Comparison of ENCODE assay signal across 8 mouse cellular contexts in genomic region chr12:17018468-17018867, GRCm38 (mm10). TPM values are rescaled to one million over a fixed set of nuclear protein-coding genes. Genes with fewer than 3 reads are reported as not detected.
DNase-seq lines count a peak whose midpoint lies in the region; ATAC-seq and TF ChIP-seq lines count a peak whose summit lies in the region.

No protein-coding gene starts in this region.

- no peak for ATAC-seq in liver, embryonic 14.5 days (ENCODE audit: insufficient read depth)

- H3K9ac ChIP-seq in liver, embryonic 14.5 days (replicated peaks) = no peak overlapping the region

- no peaks in the 10 kb centered on the region for H3K27me3 ChIP-seq in liver, embryonic 14.5 days (ENCODE audit: control insufficient read depth, insufficient read depth, low read length)
- no peaks in the 10 kb centered on the region for H3K27me3 ChIP-seq in small intestine, adult 2 months (ENCODE audit: control insufficient read depth, insufficient read depth, low read length)

- H3K4me1 ChIP-seq in liver, embryonic 14.5 days (replicated peaks; ENCODE audit: control insufficient read depth in 2 of 2, insufficient read depth in 2 of 2, low read length in 1 of 2) = no peaks in the 10 kb centered on the region
- H3K4me1 ChIP-seq in small intestine, adult 2 months (ENCODE audit: control insufficient read depth, insufficient read depth, insufficient read length, low read length) = no peaks in the 10 kb centered on the region

- no peak overlapping the region for H3K4me3 ChIP-seq in gastrocnemius, adult 2 months
- H3K4me3 ChIP-seq in liver, embryonic 14.5 days (ENCODE audit: insufficient read depth in 1 of 2, low read depth in 2 of 2, low read length in 2 of 2) = no peak overlapping the region
- no peak overlapping the region for H3K4me3 ChIP-seq in small intestine, adult 2 months (ENCODE audit: low read depth, low read length)

- no peak overlapping the region for H3K4me2 ChIP-seq in liver, embryonic 14.5 days (ENCODE audit: low read depth)

- H3K36me3 ChIP-seq in liver, embryonic 14.5 days (replicated peaks; ENCODE audit: control insufficient read depth, insufficient read depth, low read depth) = no peaks in the 10 kb centered on the region
- no peaks in the 10 kb centered on the region for H3K36me3 ChIP-seq in small intestine, adult 2 months (ENCODE audit: control insufficient read depth, insufficient read depth, low read length)

- 26% methylated on average over 4 of the region's 4 CpGs for WGBS in liver, embryonic 14.5 days (ENCODE audit: insufficient replicate concordance)
- WGBS in small intestine, adult 2 months = 31% methylated on average over 4 of the region's 4 CpGs

- intact Hi-C loops in gastrocnemius, adult 2 months (cut with DNase I) = loop anchor here (1.0 kb wide), 1 partner anchor 239 kb away; no protein-coding TSS in a partner anchor

- TF ChIP-seq POLR2A in small intestine, adult 2 months (IDR thresholded peaks at IDR 0.05; ENCODE audit: low read depth, low read length) = no peak

- no peak for TF ChIP-seq EP300 in liver, embryonic 14.5 days (IDR thresholded peaks at IDR 0.05; ENCODE audit: low read depth)

- TF ChIP-seq CTCF in gastrocnemius, adult 2 months (IDR thresholded peaks at IDR 0.05) = peak; percentile 77
- TF ChIP-seq CTCF in liver, embryonic 14.5 days (IDR thresholded peaks at IDR 0.05; ENCODE audit: low read depth) = peak; percentile 66
- TF ChIP-seq CTCF in small intestine, adult 2 months (IDR thresholded peaks at IDR 0.05; ENCODE audit: extremely low read depth, insufficient read length, insufficient replicate concordance, low read depth, low read length) = peak; percentile 37; the same call in 1 of the 2 replicates

- H3K27ac ChIP-seq in gastrocnemius, adult 2 months = no peak overlapping the region
- no peak overlapping the region for H3K27ac ChIP-seq in liver, embryonic 14.5 days
- no peak overlapping the region for H3K27ac ChIP-seq in small intestine, adult 2 months (ENCODE audit: insufficient read depth, low read depth, low read length)

- no peaks in the 10 kb centered on the region for H3K9me3 ChIP-seq in liver, embryonic 14.5 days (ENCODE audit: control insufficient read depth, low read length)

- peak; percentile 45 to 63 for DNase-seq in cerebellum, adult 18-20 months
- DNase-seq in cerebellum, adult 11-12 months = no peak
- DNase-seq in left cerebral cortex, adult 18-20 months (ENCODE audit: low spot score in 2 of 2) = peak; percentile 70 to 83
- DNase-seq in left cerebral cortex, adult 11 months (ENCODE audit: low spot score) = no peak
- DNase-seq in adipocyte (ENCODE audit: low spot score) = peak; percentile 70
- peak; percentile 66 for DNase-seq in gastrocnemius, adult 2 months
- no peak for DNase-seq in liver, embryonic 14.5 days (ENCODE audit: low read depth in 3 of 3, low spot score in 3 of 3)

RNA-seq across cellular contexts. Expression of gene 2410004P03Rik, which starts 6.9 kb away (rescaled TPM):
- 1 to 10 TPM in 1 of 2 experiments, under 1 TPM in 1; 0.75 to 1.3 TPM for total RNA-seq in left cerebral cortex, adult 18-20 months (2021)
- not detected for total RNA-seq in gastrocnemius, adult 2 months (2021)
- 0.02 and 0.05 TPM in 2 replicates for polyA plus RNA-seq in liver, embryonic 14.5 days (2012; rRNA removed)
- polyA plus RNA-seq in liver, embryonic 14.5 days (2014; fragmentation: Nextera tagmentation; extraction: Ambion mirVana) = 0.03 TPM in 1 of 2 replicates, not detected in the other
- 0.05 and 0.06 TPM in 2 replicates for polyA plus RNA-seq in small intestine, adult 2 months (2012; rRNA removed)

RNA-seq across cellular contexts. Expression of gene Pqlc3, which starts 18.3 kb away (rescaled TPM):
- 1 to 10 TPM; 1.1 to 1.7 TPM for total RNA-seq in left cerebral cortex, adult 18-20 months (2021)
- 1 to 10 TPM; 1.1 to 1.6 TPM for total RNA-seq in gastrocnemius, adult 2 months (2021)
- polyA plus RNA-seq in liver, embryonic 14.5 days (2012; rRNA removed) = 3.0 and 3.3 TPM in 2 replicates
- 4.6 and 5.0 TPM in 2 replicates for polyA plus RNA-seq in liver, embryonic 14.5 days (2014; fragmentation: Nextera tagmentation; extraction: Ambion mirVana)
- polyA plus RNA-seq in small intestine, adult 2 months (2012; rRNA removed) = 67.4 and 68.2 TPM in 2 replicates

Comparison
In these comparisons a context has a peak if more than half of its experiments do, and no peak if none do; other contexts are left out.
1. DNase-seq: peak in cerebellum, adult 18-20 months (2 of 2), left cerebral cortex, adult 18-20 months (2 of 2), adipocyte (single experiment) and gastrocnemius, adult 2 months (single experiment); none in cerebellum, adult 11-12 months (single experiment), left cerebral cortex, adult 11 months (single experiment) and liver, embryonic 14.5 days (0 of 3).
2. Peak in every context shown above with its lines, with median percentiles within 50 percentile points of each other: CTCF ChIP-seq.